Mouse (Mus musculus) cerebellum, adult 11-12 months (tissue): ENCODE measurements at regions not wholly inside any gene's neighbourhood (a gene's known extent, or its start where the extent isn't known, plus 50 kb on each side); places are given as distances from the start of the nearest gene placed in this dataset.

Source experiments
- DNase-seq: peaks from one replicate; pipeline ENCODE4 v3.0.0; 2022

GRCm38 (mm10) chr5:118316310-118317017 is 71.4 kb downstream of the 2410131K14Rik start:
- DNase-seq, result no peak

GRCm38 (mm10) chr5:118318073-118318472 is 73.0 kb downstream of the 2410131K14Rik start:
- DNase-seq, result no peak

GRCm38 (mm10) chr5:118318883-118319282 is 73.9 kb downstream of the 2410131K14Rik start:
- DNase-seq, result peak; percentile 34

- DNase-seq, result no peak
Observed at GRCm38 (mm10) chr5:118321719-118322455, 76.9 kb downstream of the 2410131K14Rik start.

GRCm38 (mm10) chr5:118323151-118323550 is 78.1 kb downstream of the 2410131K14Rik start:
- DNase-seq, result no peak

- peak; percentile 46 for DNase-seq
Observed at GRCm38 (mm10) chr5:118326837-118327541, 82.0 kb downstream of the 2410131K14Rik start.

- no peak for DNase-seq
Observed at GRCm38 (mm10) chr5:118327961-118328712, 83.1 kb downstream of the 2410131K14Rik start.

- DNase-seq, result no peak
Observed at GRCm38 (mm10) chr5:118329143-118329542, 84.1 kb downstream of the 2410131K14Rik start.

GRCm38 (mm10) chr5:118331286-118331607 is 86.2 kb downstream of the 2410131K14Rik start:
- DNase-seq, result peak; percentile 60

GRCm38 (mm10) chr5:118331608-118332394 is 86.8 kb downstream of the 2410131K14Rik start:
- DNase-seq, result peak; percentile 62

- no peak for DNase-seq
Observed at GRCm38 (mm10) chr5:118334054-118334453, 89.0 kb downstream of the 2410131K14Rik start.

GRCm38 (mm10) chr5:118338186-118338585 is 93.2 kb downstream of the 2410131K14Rik start:
- no peak for DNase-seq

- DNase-seq, result no peak
Observed at GRCm38 (mm10) chr5:118339676-118340661, 94.9 kb downstream of the 2410131K14Rik start.

- DNase-seq, result peak; percentile 49
Observed at GRCm38 (mm10) chr5:118343444-118344320, 98.7 kb downstream of the 2410131K14Rik start.

GRCm38 (mm10) chr5:118345226-118345625 is 100.2 kb downstream of the 2410131K14Rik start:
- no peak for DNase-seq

- no peak for DNase-seq
Observed at GRCm38 (mm10) chr5:118349057-118349456, 104.0 kb downstream of the 2410131K14Rik start.

- DNase-seq, result no peak
Observed at GRCm38 (mm10) chr5:118351301-118351700, 106.3 kb downstream of the 2410131K14Rik start.

GRCm38 (mm10) chr5:118352142-118352541 is 107.1 kb downstream of the 2410131K14Rik start:
- DNase-seq, result no peak

GRCm38 (mm10) chr5:118353061-118353460 is 108.0 kb downstream of the 2410131K14Rik start:
- no peak for DNase-seq

GRCm38 (mm10) chr5:118353689-118354088 is 108.7 kb downstream of the 2410131K14Rik start:
- DNase-seq, result no peak
